Mouse (Mus musculus) erythroblast, embryonic 14.5 days (primary cell): ENCODE results near the gene Lmtk2.

Source experiments
- GATA1 ChIP-seq: IDR thresholded peaks from 2 replicates; pipeline ENCODE4 v1.6.1; 2012; ENCODE audit warnings: low read length, inconsistent platforms, mixed read lengths
- TAL1 ChIP-seq: IDR thresholded peaks from 3 replicates; pipeline ENCODE4 v1.6.1; 2012; ENCODE audit warnings: low read length, inconsistent platforms, mixed read lengths

DNA sequence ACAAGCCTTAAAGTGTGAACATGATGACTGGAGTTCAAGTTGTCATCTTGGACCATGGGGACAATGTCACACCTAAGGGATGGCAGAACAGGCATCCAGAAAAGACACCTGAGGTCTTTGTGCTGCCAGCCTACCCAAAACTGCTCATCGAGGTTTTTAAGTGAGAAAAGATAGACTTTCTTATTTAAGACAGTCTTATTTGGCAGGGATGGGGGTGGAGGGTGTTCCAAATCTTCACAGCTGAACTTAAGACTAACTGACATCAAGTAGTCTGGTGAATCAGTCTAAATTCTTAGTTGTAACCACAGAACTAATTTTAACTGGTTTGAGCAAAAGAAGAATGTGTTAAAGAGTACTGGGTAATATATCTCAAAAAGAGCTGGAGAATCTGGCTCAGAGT is 22.7 kb upstream of the Lmtk2 start:
- TF ChIP-seq GATA1, result no peak
- no peak for TF ChIP-seq TAL1
